Mouse (Mus musculus): ENCODE results near the gene Cdh23. TPM values are rescaled to one million over a fixed set of nuclear protein-coding genes. Genes with fewer than 3 reads are reported as not detected.
"Not testable (repeated sequence)": the region's sequence is repeated elsewhere in the genome, so short reads cannot be mapped to it uniquely, and the experiment has no call there.

The Cdh23 gene
- polyA plus RNA-seq (2012; fragmentation: generic; extraction: Trizol): 2.1 TPM

GRCm38 (mm10) chr10:60696390-60696789, at the start of gene Cdh23:
Cdh23 (minus strand) TSS chr10:60696490.
- Histone ChIP-seq H3K27me3 (ENCODE audit: control insufficient read depth, insufficient read depth, insufficient read length) (peaks cover 47% of the 10 kb centered on the region), H3ac (ENCODE audit: control insufficient read depth, insufficient read length) (no peak within 1 kb of the TSS), H3K4me3 (no peak within 1 kb of the TSS), H3K36me3 (ENCODE audit: control insufficient read depth, insufficient read depth) (no peaks in the 10 kb centered on the region), H3K4me2 (ENCODE audit: low read depth) (no peak within 1 kb of the TSS), H3K79me2 (ENCODE audit: control insufficient read depth, insufficient read depth) (no peaks in the 10 kb centered on the region)
- TF ChIP-seq E2F4 (IDR thresholded peaks at IDR 0.05; ENCODE audit: insufficient read depth) (no peak), REST (IDR thresholded peaks at IDR 0.05; ENCODE audit: insufficient read depth, insufficient read length) (no peak), POLR2AphosphoS2 (IDR thresholded peaks at IDR 0.05; ENCODE audit: insufficient read length, low read depth) (no peak), POLR2A (IDR thresholded peaks at IDR 0.05; ENCODE audit: insufficient read length, low read depth) (no peak), TCF12 (IDR thresholded peaks at IDR 0.05; ENCODE audit: insufficient read depth, poor library complexity, severe bottlenecking) (no peak), MAX (IDR thresholded peaks at IDR 0.05; ENCODE audit: low read depth) (no peak), CEBPB (IDR thresholded peaks at IDR 0.05; ENCODE audit: insufficient read depth, poor library complexity, severe bottlenecking) (no peak), SRF (IDR thresholded peaks at IDR 0.05; ENCODE audit: control insufficient read depth, insufficient read length, low read depth) (no peak), USF1 (IDR thresholded peaks at IDR 0.05; ENCODE audit: low read depth) (no peak), MYOG (IDR thresholded peaks at IDR 0.05; ENCODE audit: control insufficient read depth in 1 of 3, insufficient read depth in 1 of 3, insufficient read length in 2 of 3, low read depth in 2 of 3) (no peak), TCF3 (IDR thresholded peaks at IDR 0.05; ENCODE audit: insufficient read length, low read depth) (no peak)

DNA sequence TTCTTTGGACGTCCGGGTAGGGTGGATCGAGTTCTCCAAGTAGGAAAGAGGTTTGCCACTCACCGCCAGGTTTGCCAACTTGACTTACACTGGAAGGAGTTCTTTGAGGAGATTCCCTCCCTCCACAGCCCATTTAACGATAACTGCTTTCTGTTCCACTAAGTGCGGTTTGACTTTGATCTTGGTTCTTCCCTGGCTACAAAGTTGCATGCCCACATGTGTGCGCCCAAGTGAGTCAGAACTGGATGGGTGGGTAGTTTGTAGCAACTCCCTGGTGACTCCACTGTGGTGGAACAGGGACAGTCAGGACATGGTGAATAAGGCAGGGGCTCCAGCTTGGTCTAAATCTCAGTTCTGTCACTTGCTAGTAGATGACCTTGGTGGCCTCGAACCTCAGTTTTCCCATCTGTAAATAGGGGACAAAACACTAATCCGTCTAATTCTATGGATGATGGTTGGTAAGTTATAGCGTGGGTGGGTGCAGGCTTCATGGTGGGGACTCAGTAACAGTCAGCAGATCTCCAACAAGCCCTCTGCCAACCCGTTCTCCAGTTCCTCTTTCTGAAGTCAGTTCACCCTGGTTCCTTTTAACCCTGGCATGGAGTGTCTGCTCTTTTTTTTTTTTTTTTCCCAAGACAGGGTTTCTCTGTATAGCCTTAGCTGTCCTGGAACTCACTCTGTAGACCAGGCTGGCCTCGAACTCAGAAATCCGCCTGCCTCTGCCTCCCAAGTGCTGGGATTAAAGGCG, 48.4 kb upstream of the Cdh23 start:
- Histone ChIP-seq H3ac (ENCODE audit: control insufficient read depth, insufficient read length) (no peak overlapping the region), H3K79me2 (ENCODE audit: control insufficient read depth, insufficient read depth) (no peaks in the 10 kb centered on the region)

DNA sequence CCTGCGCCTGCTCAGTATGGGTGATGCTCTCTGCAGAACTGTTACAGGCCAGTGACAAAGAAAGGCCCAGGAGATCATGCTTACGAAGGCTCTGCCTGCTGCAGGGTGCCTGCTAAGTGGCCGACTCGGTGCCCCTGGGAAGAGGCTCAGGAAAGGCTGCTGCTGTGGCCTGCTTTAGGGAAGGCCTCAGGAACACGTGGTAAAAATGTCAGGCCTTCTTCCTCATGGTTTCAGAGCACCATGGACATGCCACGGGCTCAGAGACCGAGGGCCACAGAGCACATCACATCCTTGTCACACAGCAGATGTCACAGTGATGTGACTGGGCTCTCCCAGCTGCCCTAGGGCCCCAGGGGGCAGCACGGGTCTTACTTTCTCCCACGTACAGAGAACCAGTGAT, 47.4 kb upstream of the Cdh23 start:
- Histone ChIP-seq H3ac (ENCODE audit: control insufficient read depth, insufficient read length) (no peak overlapping the region), H3K79me2 (ENCODE audit: control insufficient read depth, insufficient read depth) (no peaks in the 10 kb centered on the region), H3K4me2 (ENCODE audit: low read depth) (no peak overlapping the region), H3K27me3 (ENCODE audit: control insufficient read depth, insufficient read depth, insufficient read length) (no peaks in the 10 kb centered on the region), H3K36me3 (ENCODE audit: control insufficient read depth, insufficient read depth) (no peaks in the 10 kb centered on the region), H3K4me3 (no peak overlapping the region)
- TF ChIP-seq MAX (IDR thresholded peaks at IDR 0.05; ENCODE audit: low read depth): no peak

More for the DNA sequence above, 48.4 kb upstream of the Cdh23 start:
- Histone ChIP-seq H3K27me3 (ENCODE audit: control insufficient read depth, insufficient read depth, insufficient read length) (no peaks in the 10 kb centered on the region), H3K36me3 (ENCODE audit: control insufficient read depth, insufficient read depth) (no peaks in the 10 kb centered on the region), H3K4me3 (no peak overlapping the region), H3K4me2 (ENCODE audit: low read depth) (no peak overlapping the region)
- no peak for TF ChIP-seq E2F4 (IDR thresholded peaks at IDR 0.05; ENCODE audit: insufficient read depth)
- TF ChIP-seq MAX (IDR thresholded peaks at IDR 0.05; ENCODE audit: low read depth): no peak
- no peak for TF ChIP-seq SRF (IDR thresholded peaks at IDR 0.05; ENCODE audit: control insufficient read depth, insufficient read length, low read depth)
- TF ChIP-seq CEBPB (IDR thresholded peaks at IDR 0.05; ENCODE audit: insufficient read depth, poor library complexity, severe bottlenecking): no peak
- no peak for TF ChIP-seq MYOG (IDR thresholded peaks at IDR 0.05; ENCODE audit: control insufficient read depth in 1 of 3, insufficient read depth in 1 of 3, insufficient read length in 2 of 3, low read depth in 2 of 3)
- TF ChIP-seq REST (IDR thresholded peaks at IDR 0.05; ENCODE audit: insufficient read depth, insufficient read length): no peak
- no peak for TF ChIP-seq TCF3 (IDR thresholded peaks at IDR 0.05; ENCODE audit: insufficient read length, low read depth)
- no peak for TF ChIP-seq USF1 (IDR thresholded peaks at IDR 0.05; ENCODE audit: low read depth)
- TF ChIP-seq POLR2AphosphoS2 (IDR thresholded peaks at IDR 0.05; ENCODE audit: insufficient read length, low read depth): no peak
- no peak for TF ChIP-seq TCF12 (IDR thresholded peaks at IDR 0.05; ENCODE audit: insufficient read depth, poor library complexity, severe bottlenecking)
- no peak for TF ChIP-seq POLR2A (IDR thresholded peaks at IDR 0.05; ENCODE audit: insufficient read length, low read depth)
- no peak for TF ChIP-seq MYOD1 (IDR thresholded peaks at IDR 0.05; ENCODE audit: control insufficient read depth in 1 of 3, insufficient read length in 2 of 3, low read depth in 2 of 3)

- Histone ChIP-seq H3K36me3 (ENCODE audit: control insufficient read depth, insufficient read depth) (no peaks in the 10 kb centered on the region), H3K4me3 (no peak overlapping the region), H3ac (ENCODE audit: control insufficient read depth, insufficient read length) (no peak overlapping the region), H3K79me2 (ENCODE audit: control insufficient read depth, insufficient read depth) (no peaks in the 10 kb centered on the region), H3K4me2 (ENCODE audit: low read depth) (no peak overlapping the region), H3K27me3 (ENCODE audit: control insufficient read depth, insufficient read depth, insufficient read length) (no peaks in the 10 kb centered on the region)
- TF ChIP-seq TCF3 (IDR thresholded peaks at IDR 0.05; ENCODE audit: insufficient read length, low read depth) (no peak), POLR2A (IDR thresholded peaks at IDR 0.05; ENCODE audit: insufficient read length, low read depth) (no peak), SRF (IDR thresholded peaks at IDR 0.05; ENCODE audit: control insufficient read depth, insufficient read length, low read depth) (no peak), MYOD1 (IDR thresholded peaks at IDR 0.05; ENCODE audit: control insufficient read depth in 1 of 3, insufficient read length in 2 of 3, low read depth in 2 of 3) (no peak), MYOG (IDR thresholded peaks at IDR 0.05; ENCODE audit: control insufficient read depth in 1 of 3, insufficient read depth in 1 of 3, insufficient read length in 2 of 3, low read depth in 2 of 3) (no peak), CEBPB (IDR thresholded peaks at IDR 0.05; ENCODE audit: insufficient read depth, poor library complexity, severe bottlenecking) (no peak), USF1 (IDR thresholded peaks at IDR 0.05; ENCODE audit: low read depth) (no peak), E2F4 (IDR thresholded peaks at IDR 0.05; ENCODE audit: insufficient read depth) (no peak), MAX (IDR thresholded peaks at IDR 0.05; ENCODE audit: low read depth) (no peak)
These were observed 46.7 kb upstream of the Cdh23 start for GRCm38 (mm10) chr10:60742942-60743341.

DNA sequence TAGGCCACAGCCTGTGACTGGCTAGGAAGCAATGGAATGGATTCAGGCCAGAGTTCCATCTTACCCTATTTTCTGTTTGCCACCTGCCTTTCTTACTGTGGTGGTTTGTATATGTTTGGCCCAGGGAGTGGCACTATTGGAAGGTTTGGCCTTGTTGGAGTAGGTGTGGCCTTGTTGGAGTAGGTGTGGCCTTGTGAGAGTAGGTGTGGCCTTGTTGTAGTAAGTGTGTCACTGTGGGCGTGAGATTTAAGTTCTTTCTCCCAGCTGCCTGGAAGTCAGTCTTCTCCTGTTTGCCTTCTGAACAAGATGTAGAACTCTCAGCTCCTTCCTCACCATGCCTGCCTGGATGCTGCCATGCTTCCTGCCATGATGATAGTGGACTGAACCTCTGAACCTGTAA, 46.0 kb upstream of the Cdh23 start:
- H3K79me2 ChIP-seq (ENCODE audit: control insufficient read depth, insufficient read depth); H3K4me3 ChIP-seq; H3K36me3 ChIP-seq (ENCODE audit: control insufficient read depth, insufficient read depth); H3K27me3 ChIP-seq (ENCODE audit: control insufficient read depth, insufficient read depth, insufficient read length); H3K4me2 ChIP-seq (ENCODE audit: low read depth); H3ac ChIP-seq (ENCODE audit: control insufficient read depth, insufficient read length): not testable (repeated sequence)

Data from myocyte (in vitro differentiated cells).